Mouse (Mus musculus): ENCODE data around the gene Scamp1.

Scamp1 gene

DNA sequence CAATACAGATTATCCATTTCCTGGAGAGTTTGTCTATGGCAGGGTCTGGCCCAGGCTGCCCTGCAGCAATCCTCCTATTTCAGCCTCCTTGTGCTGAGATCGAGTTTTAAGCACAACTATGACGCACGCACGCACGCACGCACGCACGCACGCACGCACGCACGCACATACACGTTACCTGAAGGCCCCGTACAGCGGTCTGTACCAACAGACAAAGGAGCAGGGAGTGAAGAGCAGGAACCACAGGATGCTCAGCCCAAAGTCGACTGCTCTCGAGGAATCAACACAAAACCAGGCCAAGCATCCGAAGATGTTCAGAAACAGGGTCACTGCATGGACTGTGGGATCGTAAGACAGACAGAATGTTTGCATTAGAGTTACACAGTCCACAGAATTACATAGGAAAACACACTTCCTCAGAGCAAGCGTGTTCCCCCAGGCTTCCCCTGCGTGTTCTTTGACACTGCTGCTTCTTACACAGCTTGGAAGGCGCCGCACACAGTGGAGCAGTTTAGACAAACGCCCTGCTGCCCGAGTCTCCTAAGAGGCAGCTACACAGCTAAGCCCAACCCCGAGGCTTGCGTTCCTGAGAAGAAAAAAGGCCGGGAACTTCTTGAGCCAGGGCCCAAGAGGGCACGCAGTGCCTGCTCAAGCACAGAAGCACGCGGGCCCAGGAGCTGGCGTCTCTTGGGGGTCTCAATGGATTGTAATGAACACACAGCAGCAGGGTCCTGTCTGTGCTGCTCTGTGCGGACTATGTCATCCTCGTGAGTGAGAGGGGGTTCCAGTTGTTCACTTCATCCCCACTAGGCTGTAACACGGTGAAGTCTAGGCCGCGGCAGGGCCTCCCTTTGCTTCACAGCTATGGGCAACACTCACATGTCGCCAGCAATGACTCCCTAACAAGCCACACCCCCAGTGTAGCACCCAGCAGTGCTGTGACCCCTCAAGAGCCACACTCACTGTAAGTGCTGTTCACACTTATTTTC lies 60.6 kb downstream of the Scamp1 start:
- peak; percentile 45 for DNase-seq (ENCODE audit: low read depth, low spot score)

DNA sequence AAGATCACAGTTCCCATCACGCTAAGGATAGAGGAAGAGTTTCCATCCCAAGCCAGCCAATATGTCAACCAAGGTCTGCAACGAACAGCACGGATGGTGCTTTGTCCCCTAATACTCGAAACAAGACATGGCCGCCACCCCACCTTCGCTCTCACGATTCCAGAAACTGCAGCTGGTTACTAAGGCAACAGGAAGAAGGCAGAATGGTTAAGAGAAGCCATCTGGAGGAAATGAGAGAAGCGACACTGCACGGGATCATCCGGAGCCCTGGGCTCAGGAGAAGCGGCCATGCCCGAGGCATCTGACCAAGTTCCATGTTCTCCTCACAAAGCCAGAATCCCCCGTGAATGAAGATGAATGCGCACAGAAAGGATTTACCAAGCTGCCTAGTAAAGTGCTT lies 62.0 kb downstream of the Scamp1 start:
- DNase-seq (ENCODE audit: low read depth, low spot score) = no peak

DNA sequence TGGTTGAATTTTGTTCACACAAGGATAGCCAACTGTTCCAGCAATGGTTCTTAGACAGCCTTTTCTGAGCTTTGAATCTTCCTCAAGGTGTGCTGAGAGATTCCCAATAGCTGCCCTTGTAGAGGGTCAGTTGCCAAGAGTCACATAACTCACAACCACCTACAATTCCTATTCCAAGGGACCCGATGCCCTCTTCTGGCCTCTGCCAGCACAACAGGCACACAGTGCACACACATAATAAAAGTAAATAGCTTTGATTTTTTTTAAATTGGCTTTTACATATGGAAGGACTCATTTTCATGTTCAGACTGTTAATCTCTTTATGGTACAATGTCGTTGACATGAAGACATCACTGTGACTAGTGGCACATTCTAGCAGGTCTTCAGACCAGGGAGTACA lies 72.9 kb downstream of the Scamp1 start:
- DNase-seq (ENCODE audit: low read depth, low spot score) = no peak

DNA sequence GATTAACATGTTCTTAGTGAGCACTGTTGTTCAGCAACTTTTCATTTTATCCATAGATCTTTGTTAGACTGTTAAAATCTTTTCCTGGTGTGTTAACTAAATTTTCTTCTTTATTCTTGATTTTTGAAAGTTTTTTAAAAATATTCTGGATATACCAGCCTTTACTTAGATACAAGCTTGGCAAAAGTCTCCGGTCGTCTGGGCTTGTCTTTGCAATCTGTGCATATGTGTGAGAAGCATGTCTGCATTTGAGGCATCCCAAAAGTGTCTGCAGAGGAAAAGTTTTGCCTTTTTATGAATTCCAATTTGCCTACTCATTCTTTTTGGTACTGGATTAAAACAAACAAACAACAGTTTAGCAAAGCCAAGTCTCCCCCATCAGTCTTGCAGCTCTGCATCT lies 73.5 kb downstream of the Scamp1 start:
- DNase-seq (ENCODE audit: low read depth, low spot score) = no peak

DNA sequence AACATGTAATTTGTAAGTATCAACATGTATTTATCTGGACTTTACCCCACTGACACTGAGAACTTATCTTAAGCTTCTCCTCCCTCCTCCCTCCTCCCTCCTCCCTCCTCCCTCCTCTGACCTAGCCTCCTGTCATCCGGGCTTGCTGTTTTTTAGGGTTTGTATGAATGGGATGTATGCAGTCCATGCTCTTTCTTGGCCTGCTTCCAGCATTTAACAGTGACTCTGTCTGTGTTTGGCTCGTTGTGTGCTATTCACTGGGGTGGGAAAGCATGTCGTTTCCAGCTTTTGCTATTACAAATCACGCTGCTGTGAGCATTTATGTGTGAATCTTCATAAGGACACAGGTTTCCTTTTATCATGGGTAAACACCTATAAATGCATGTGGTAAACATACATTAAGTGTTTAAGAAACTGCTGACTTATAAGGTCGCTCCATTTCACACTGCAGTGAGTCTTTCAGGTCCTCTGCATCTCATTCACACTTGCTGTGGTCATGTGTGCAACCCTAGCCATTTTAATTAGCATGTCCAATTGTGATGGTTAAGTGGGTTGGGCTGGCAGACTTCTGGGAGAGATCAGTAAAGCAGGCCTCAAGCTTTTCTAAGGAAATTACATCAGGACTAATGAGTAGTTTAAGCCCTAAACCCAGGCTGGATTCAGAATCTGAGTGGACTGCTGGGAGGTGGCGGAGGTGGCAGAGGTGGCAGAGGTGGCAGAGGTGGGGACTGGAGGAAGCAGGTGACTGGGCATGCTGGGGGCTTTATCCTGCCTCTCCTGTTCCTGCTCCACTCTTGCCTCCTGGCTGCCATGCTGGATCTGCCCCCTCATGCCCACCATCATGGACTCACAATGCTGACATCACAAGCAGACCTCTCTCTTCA lies 74.2 kb downstream of the Scamp1 start:
- no peak for DNase-seq (ENCODE audit: low read depth, low spot score)

DNA sequence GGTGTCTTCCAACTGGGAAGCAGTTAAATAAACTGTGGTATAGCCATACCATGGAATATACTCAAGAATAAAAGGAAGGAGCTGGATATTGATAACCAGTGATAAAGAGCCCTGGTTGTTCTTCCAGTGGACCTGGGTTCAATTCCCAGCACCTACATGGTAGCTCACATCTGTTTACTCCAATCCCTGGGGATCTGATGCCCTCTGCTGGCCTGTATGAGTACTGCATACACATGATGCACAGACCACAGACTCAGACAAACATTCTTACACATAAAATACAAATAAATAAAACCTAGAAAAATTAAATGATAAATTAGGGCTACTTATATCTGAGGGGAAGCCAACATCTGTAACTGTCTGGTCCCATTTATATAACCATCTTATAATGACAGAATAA lies 76.8 kb downstream of the Scamp1 start:
- DNase-seq (ENCODE audit: low read depth, low spot score) = no peak

DNA sequence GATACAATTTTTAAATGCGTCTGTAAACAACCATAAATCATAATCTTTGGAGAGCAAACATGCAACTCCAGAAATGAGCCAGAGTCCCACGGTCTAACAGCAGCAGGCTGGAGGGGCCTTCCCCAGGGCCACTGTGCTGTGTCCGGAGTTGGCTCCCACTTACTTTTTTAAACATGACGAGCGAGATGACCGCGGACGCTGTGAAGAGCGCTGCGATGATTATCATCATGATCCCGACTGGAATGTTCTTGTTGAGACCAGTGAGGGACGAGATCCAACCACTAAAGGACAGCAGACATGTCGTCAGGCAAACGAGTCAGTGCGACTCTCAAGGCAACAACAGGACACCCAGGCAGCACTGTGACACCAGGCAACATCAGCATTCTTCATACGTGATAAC lies 77.7 kb downstream of the Scamp1 start:
- no peak for DNase-seq (ENCODE audit: low read depth, low spot score)

DNA sequence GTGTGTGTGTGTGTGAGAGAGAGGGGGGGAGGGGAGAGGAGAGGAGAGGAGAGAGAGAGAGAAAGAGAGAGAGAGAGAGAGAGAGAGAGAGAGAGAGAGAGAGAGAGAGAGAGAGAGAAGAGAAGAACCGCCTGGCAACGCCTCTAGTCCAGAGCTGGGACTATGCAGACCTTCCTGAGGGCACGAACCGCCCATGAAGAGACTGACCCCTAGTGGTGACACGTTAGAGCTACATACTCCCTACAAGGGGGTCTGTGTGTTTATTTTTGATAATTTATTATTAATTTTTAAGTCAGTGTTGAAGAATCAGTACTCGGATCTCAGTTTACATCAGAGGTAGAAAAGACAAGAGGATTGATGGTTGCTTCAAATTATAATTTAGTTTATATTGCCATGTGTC lies 80.4 kb downstream of the Scamp1 start:
- DNase-seq (ENCODE audit: low read depth, low spot score) = no peak

DNA sequence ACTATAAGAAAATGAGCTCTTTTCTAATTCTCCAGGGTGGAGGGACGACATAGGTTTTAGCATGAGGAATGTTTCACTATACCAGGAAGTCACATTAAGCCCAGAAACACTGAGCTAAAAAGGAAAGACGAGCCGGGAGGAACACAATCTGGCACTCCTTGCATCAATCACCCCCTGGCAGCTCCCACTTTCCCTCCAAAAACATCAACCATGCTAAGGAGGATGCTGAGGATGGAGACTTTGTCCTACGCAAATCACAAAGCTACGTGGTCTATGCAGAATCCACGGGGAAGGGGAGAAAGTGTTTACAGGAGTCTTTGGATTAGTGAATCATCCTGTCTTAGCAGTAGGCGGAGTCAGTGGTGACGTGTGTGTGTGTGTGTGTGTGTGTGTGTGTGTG lies 85.8 kb downstream of the Scamp1 start:
- DNase-seq (ENCODE audit: low read depth, low spot score) = no peak

DNA sequence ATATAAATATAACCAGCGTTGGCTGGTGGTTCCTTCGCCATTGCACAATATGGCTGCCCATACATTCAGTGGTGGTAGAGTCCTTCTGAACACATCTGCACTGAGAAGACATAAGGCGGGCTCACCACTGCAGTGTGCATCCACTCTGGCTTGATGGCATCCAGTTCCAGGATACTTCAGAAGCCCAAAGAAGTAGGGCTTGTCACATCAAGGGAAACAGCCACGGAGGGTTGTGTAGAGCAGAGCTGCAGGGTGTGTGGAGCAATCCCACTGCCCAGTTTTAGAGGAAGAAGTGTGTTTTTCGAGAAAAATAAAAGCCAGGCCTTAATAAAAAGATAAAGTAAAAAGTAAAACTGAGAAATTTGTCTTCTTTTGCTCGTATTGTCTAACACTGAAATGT lies 87.0 kb downstream of the Scamp1 start:
- DNase-seq (ENCODE audit: low read depth, low spot score) = no peak

DNA sequence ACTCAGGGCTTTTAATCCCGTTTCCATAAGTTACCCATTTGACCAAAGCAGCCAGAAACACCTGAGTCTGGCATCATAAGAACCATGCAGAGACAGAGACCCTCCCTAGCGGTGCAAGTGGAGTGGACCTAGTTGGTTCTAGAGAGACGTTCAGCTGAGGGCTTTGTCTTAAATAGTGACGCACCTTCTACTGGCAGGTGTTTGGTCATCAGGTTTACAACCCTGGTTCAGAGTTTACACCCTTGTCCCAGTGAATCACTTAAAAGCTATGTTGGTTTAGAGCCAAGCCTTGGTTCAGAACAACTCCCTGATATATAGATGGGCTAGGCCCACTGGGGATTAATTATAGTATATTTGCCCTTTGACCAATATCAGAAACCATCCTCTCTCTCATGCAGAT lies 92.4 kb downstream of the Scamp1 start:
- no peak for DNase-seq (ENCODE audit: low read depth, low spot score)

DNA sequence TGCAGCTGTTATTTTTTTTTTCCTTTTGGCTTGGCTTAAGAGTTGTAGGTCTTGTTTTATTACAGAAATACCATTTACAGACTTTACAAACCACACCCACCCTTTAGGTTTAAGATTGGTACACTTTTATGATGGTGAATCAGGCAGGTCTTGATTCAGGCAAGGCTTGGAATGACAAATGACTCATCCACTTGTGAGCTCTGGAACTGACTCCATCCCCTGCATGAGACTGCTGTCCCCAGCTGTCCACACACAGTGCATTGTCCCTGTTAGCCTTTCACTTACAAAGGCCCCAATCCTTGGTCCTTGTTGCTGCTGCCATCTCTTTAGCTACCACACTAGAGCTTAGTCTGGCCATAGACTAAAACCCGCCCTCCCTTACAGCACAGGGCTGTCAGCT lies 95.3 kb downstream of the Scamp1 start:
- no peak for DNase-seq (ENCODE audit: low read depth, low spot score)

DNA sequence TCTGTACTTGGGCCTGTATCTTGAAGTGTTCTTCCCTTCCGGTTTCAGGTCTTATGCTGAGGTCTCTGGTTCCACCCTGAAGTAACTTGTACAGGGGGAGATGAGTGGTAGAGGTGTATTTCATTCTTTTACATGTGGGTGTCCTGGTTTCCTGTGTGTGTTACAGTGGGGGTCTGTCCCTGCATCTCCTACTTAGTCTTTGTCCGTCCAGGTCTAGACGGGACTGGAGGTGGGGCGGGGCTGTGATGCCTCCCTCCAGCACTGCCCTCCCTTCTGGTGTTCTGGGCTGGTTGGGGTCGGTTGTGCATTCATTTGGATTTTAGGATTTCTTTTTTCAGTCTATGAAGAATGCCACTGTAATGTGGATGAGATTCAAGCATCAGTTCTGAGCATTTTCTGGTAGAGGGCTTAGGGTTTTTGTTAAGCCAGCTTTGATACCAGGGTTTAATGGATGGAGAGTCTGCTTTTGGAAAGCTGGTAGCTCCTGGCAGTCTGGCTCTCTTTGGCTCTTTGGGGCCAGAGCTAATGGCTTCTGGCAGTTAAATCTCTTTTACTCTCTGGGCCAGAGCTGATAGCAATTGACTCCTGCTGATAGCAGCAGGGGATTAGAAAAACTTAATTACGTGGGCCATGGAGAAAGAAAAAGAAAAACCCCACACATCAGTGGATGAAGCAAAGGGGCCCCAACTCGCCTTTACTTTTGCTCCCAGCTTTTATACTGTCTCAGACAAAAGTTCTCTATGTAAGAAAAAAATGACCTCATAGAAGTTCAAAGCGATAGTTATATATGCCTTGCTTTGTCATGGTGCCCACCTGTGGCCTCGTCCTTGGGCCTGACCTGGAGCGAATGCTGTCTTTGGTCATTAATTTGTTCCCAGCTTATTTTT lies 97.2 kb downstream of the Scamp1 start:
- no peak for DNase-seq (ENCODE audit: low read depth, low spot score)

DNA sequence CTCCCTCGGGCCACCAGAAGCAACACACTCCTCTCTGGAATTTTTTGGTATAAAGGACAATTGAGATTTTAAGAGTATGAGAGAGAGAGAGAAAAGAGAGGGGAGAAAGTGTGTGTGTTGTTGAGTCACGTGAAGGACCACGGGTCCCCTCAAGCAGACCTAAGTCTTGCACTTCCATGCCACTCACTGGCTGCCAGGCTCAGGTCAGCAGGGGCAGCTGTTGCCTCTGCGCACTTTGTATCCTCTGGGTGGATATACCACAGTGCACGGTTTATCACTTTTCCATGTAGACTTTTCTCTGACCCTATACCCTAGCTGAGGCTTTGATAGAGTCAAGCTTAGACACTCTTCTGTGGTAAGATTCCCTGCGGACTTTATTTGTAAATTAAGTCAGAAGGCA lies 100.0 kb downstream of the Scamp1 start:
- DNase-seq (ENCODE audit: low read depth, low spot score) = no peak

DNA sequence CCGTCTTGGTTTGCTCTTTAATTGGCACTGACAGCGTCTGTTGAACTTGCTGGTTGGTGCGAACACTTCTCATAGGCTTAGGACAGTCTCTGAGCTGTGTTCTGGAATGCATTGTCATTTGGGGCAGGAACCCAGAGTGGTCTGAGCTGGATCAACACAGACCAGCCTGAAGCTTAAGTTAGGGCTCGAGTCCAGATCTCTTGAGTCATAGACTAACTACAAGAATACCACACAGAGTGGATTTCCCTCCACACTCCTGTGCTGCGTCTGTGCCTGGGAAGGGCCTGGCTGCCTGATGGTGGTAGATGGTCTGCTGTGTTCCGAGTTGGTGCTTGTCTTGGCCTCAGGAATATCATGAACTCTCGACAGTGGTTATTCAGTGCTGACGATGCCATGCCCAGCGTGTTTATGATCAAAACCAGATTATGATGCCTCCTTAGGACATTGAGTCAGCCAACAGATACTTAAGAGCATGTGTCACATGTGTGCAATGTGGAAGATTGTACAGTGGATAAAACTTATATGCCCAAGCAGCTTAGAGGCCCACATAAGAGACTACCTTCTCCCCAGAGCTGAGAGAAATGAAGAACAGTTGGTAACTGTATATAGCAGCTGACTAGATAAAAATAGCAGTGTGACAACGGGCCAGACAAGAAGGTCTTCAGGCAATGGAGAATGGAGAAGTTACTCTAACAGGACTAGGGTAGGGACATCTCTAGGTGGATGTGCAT lies 100.8 kb downstream of the Scamp1 start:
- no peak for DNase-seq (ENCODE audit: low read depth, low spot score)

DNA sequence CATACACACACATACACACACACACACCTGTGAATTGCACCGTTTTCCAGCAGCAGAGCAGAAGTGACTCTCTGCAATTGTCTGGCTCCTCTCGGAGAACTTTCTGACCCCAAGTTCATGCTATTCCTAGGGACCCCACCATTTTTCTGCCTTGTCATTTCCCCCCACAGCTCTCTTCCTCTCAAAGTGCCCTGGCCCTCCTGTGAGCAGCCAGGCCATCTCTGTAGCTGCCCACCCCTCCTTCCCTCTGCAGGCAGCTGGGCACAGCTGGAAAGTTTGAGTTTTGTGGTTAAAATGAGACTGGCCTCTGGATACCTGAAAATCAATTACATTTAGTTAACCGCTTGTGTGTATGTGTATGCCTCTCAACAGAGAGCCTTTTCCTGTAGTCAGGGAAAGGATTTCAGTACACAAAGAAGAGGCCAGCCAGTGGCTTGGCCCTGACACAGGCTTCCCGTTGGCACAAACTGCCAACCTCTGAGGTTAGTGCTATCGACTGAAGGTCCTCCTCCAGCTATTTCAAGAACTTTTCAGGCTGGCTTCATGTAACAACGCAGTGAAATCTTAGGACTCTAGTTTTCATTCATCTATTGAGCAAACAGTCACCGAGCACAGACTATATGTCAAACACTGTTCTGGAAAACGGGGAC lies 102.2 kb downstream of the Scamp1 start:
- no peak for DNase-seq (ENCODE audit: low read depth, low spot score)

DNA sequence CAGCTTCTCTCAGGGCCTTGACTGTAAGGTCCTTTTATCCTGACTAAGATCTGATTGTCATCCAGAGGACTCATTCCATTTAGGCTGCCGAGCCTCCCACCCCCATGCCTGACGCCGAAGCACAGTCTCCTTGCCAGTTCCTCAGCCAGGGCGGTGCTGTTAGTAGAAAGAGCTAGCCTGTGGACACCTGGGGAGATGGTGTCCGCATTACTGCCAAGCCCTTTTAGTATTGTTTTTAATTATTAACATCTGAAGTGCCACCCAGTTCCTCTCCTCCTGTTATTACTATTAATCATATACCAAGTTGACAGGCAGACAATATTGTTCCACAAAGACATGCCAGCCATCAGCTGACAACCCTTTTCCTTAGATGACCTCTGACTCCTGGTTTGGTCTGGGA lies 103.6 kb downstream of the Scamp1 start:
- no peak for DNase-seq (ENCODE audit: low read depth, low spot score)

DNA sequence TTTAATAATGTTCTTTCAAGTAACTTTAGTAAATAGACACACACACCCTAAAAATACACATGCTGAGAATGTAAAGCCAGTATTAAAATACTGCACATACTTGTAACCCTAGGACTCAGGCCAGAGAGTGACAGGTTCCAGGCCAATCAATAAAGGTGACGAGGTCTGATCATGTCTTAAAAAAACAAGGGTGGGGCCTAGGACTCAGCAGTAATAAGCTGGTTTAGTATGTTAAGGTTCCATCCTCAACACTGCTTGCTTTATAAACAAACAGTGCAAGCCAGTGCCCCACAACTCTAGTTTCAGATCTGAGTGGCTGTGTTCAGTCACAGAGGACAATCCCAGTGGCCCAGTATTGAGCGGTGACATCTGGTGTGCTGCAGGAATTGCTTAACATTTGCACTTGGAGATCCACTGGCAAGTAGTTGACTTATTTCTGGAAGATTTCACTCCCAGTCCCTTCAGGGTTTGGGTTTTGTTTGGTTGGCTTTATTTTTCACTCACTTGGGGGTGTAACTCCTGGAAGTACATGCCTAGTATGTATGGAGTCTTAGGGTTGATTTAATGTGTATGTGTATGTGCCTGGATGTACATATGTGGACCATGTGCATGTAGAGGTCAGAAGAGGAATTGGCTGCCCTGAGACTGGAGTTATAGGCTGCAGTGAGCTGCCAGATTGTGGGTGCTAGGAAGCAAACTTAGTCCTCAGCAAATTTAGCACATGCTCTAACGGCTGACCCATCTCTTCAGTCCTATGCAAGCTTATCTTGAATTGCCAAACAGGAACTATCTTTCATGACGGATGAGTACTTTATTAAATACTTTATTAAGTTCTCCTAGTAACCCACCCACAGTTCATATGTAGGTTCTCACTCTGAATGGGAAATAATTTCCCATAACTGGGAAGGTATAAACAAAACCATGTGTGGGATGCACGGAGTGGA lies 104.9 kb downstream of the Scamp1 start:
- no peak for DNase-seq (ENCODE audit: low read depth, low spot score)

DNA sequence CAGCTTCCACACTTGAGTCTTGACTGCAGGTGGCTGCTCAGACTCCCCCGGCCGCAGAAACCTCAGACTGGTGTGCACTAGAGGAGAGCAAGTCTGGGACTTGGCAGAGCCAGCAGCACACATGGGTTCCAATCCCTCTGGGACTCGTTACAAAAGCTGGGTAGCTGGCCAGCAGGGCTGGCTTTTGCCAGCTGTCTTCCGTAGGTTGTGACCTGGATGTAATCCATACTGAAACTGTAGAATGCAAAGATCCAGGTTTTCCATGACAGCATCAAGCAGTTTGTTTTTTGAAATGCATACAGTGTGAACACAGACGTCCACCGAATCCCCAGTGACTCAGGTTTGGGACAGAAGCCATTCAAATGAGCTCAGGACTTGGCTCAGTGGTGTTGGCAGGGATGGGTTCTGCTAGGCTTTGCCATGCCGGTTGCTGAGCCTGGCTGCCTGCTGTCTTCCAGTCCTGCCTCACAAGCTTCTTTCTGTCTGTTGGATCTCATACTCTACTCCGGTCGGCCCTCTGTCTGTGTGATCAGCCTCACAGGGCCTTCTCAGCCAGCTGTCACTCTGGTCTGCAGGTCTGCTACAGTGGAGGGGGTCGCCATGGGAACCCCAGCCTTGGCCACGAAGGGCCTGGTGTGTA lies 107.1 kb downstream of the Scamp1 start:
- no peak for DNase-seq (ENCODE audit: low read depth, low spot score)

Data from WW6 (cell line).